Mouse (Mus musculus) retina, adult 2 months (tissue): Measurements from ENCODE around the gene Galt.
"Not testable (repeated sequence)": the region's sequence is repeated elsewhere in the genome, so short reads cannot be mapped to it uniquely, and the experiment has no call there.

Experiments used
- DNase-seq: peaks from one replicate; pipeline ENCODE4 v3.0.0-alpha.2; 2012; ENCODE audit warnings: low read depth, low spot score

Gene Galt

GRCm38 (mm10) chr4:41740380-41741157 is 14.5 kb upstream of the Galt start:
- DNase-seq: no peak

GRCm38 (mm10) chr4:41741158-41741560 is 13.9 kb upstream of the Galt start:
- peak; percentile 92 for DNase-seq

GRCm38 (mm10) chr4:41744131-41744530 is 10.9 kb upstream of the Galt start:
- no peak for DNase-seq

- DNase-seq: no peak
These were observed 10.0 kb upstream of the Galt start for GRCm38 (mm10) chr4:41745021-41745420.

- peak; percentile 68 for DNase-seq
These were observed 594 bp downstream of the Galt start, which contains the start of gene Sigmar1 for GRCm38 (mm10) chr4:41755338-41756305. Gene Sigmar1, minus strand, starts transcription at chr4:41756157.

GRCm38 (mm10) chr4:41756440-41756839 is 1.4 kb downstream of the Galt start:
- DNase-seq: no peak

GRCm38 (mm10) chr4:41757321-41757720 is 2.3 kb downstream of the Galt start:
- no peak for DNase-seq

- no peak for DNase-seq
These were observed 3.0 kb downstream of the Galt start for GRCm38 (mm10) chr4:41758021-41758420.

GRCm38 (mm10) chr4:41758701-41759100 is 3.7 kb downstream of the Galt start:
- no peak for DNase-seq

GRCm38 (mm10) chr4:41759206-41759605 is 4.2 kb downstream of the Galt start:
- no peak for DNase-seq

- DNase-seq: no peak
These were observed 4.7 kb downstream of the Galt start for GRCm38 (mm10) chr4:41759656-41760287.

GRCm38 (mm10) chr4:41760288-41760721 is 5.3 kb downstream of the Galt start:
- peak; percentile 62 for DNase-seq

- no peak for DNase-seq
These were observed 5.9 kb downstream of the Galt start for GRCm38 (mm10) chr4:41760911-41761310.

- no peak for DNase-seq
These were observed 6.7 kb downstream of the Galt start for GRCm38 (mm10) chr4:41761680-41762079.

- DNase-seq: no peak
These were observed 7.2 kb downstream of the Galt start for GRCm38 (mm10) chr4:41762099-41762687.

GRCm38 (mm10) chr4:41762688-41763114 is 7.7 kb downstream of the Galt start:
- DNase-seq: not testable (repeated sequence)

- not testable (repeated sequence) for DNase-seq
These were observed 8.1 kb downstream of the Galt start for GRCm38 (mm10) chr4:41763176-41763575.

GRCm38 (mm10) chr4:41767301-41767700 is 12.3 kb downstream of the Galt start:
- not testable (repeated sequence) for DNase-seq

GRCm38 (mm10) chr4:41772946-41773345 is 17.9 kb downstream of the Galt start:
- DNase-seq: not testable (repeated sequence)

- peak; percentile 41 for DNase-seq
These were observed 18.5 kb downstream of the Galt start for GRCm38 (mm10) chr4:41773502-41773901.

GRCm38 (mm10) chr4:41774002-41774401 is 19.0 kb downstream of the Galt start, which contains the start of gene Ccl27a:
Gene Ccl27a, minus strand, starts transcription at chr4:41774247.
- DNase-seq: peak; percentile 73
